Mouse (Mus musculus) limb, embryonic 10.5 days (tissue): Measurements from ENCODE around the gene Olfr1262. TPM values are rescaled to one million over a fixed set of nuclear protein-coding genes. Genes with fewer than 3 reads are reported as not detected.

ENCODE experiments used
- DNase-seq: peaks from one replicate; pipeline ENCODE4 v3.0.0-alpha.2; 2017; ENCODE audit warnings: low spot score
- H3K27ac ChIP-seq: fragments of 300-500 bp; sonication (generic); 2 replicates; pipeline ENCODE4 v1.5.1; 2016; ENCODE audit warnings: mild to moderate bottlenecking
- H3K27me3 ChIP-seq: fragments of 300-500 bp; sonication (generic); 2 replicates; pipeline ENCODE4 v1.6.1; 2016; ENCODE audit warnings: low read depth, mild to moderate bottlenecking; ENCODE audit not compliant: poor library complexity, severe bottlenecking
- H3K36me3 ChIP-seq: fragments of 300-500 bp; sonication (generic); 2 replicates; pipeline ENCODE4 v1.6.1; 2016; ENCODE audit warnings: mild to moderate bottlenecking, moderate library complexity
- H3K4me1 ChIP-seq: fragments of 300-500 bp; sonication (generic); 2 replicates; pipeline ENCODE4 v1.6.1; 2016
- H3K4me3 ChIP-seq: fragments of 300-500 bp; sonication (generic); 2 replicates; pipeline ENCODE4 v1.5.1; 2016; ENCODE audit warnings: mild to moderate bottlenecking, moderate library complexity
- H3K9me3 ChIP-seq: fragments of 300-500 bp; sonication (generic); replicated peaks from 2 replicates; pipeline ENCODE4 v1.6.1; 2016; ENCODE audit warnings: mild to moderate bottlenecking
- WGBS: fragments of 180-500 bp; shearing (Covaris S2); methylation state at CpG from one replicate; pipeline ENCODE4 v1.1.7; 2016; 5-methylcytosine and 5-hydroxymethylcytosine counted together
- polyA plus RNA-seq: library from polyadenylated mRNA; unstranded; fragments of >200 nt; fragmentation: Nextera tagmentation; extraction: Ambion mirVana; gene quantifications from 2 replicates; pipeline ENCODE4 v1.2.1, GENCODE M21; 2016

Olfr1262 gene
- polyA plus RNA-seq = not detected in 2 replicates

- Histone ChIP-seq H3K36me3 (no peaks in the 10 kb centered on the region), H3K27ac (no peak within 1 kb of the TSS), H3K27me3 (no peaks in the 10 kb centered on the region), H3K4me3 (no peak within 1 kb of the TSS), H3K4me1 (no peaks in the 10 kb centered on the region), H3K9me3 (no peaks in the 10 kb centered on the region)
- DNase-seq = no peak
Measured at GRCm38 (mm10) chr2:89999845-90000244, at the start of gene Olfr1262. TSS of gene Olfr1262 (plus strand) at chr2:90000145.

DNA sequence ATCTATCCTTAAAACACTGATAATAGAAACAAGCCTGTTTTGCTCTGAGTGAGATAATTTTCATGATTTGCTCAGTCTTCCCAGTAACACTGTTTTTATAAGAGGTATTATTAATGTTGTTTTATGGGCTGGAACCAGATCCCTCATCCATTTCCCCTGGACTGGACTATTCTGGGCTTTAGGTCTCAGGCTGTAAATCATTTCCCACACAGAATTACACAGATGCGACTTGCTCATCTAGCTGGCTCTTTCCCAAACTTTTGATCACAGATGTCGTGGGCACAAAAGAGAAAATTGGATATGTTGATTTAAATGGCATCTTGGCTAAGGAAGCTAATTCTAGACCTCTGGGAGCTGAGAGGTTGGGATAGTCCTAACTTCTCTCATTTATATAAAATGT is 25.8 kb upstream of the Olfr1262 start, which contains the start of gene Olfr1260:
Gene Olfr1260, plus strand, starts transcription at position 157 of the 400 bp plus-strand sequence.
- no peak within 1 kb of the TSS for H3K27ac ChIP-seq
- H3K27me3 ChIP-seq = no peaks in the 10 kb centered on the region
- no peak within 1 kb of the TSS for H3K4me3 ChIP-seq
- H3K4me1 ChIP-seq = no peaks in the 10 kb centered on the region
- H3K36me3 ChIP-seq = no peaks in the 10 kb centered on the region
- H3K9me3 ChIP-seq = no peaks in the 10 kb centered on the region
- 85% methylated on average over 2 of the region's 2 CpGs for WGBS
- no peak for DNase-seq

DNA sequence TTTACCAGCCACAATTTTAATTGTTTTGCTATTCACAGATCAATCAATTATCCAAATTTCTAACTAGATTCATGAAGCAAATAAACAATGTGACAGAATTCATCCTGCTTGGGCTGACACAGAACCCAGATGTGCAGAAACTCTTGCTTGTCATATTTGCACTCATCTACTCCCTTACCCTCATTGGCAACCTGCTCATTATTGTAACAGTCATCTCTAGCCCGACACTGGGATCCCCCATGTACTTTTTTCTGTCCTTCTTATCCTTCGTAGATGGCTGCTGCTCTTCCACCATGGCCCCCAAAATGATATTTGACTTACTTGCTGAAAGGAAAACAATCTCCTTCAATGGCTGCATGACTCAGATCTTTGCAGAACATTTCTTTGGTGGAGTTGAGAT is 22.2 kb upstream of the Olfr1262 start:
- Histone ChIP-seq H3K4me3 (no peak overlapping the region), H3K27me3 (no peaks in the 10 kb centered on the region), H3K27ac (no peak overlapping the region), H3K4me1 (no peaks in the 10 kb centered on the region), H3K36me3 (no peaks in the 10 kb centered on the region), H3K9me3 (no peaks in the 10 kb centered on the region)
- 89% methylated on average over 2 of the region's 2 CpGs for WGBS
- no peak for DNase-seq

- H3K4me1 ChIP-seq = no peaks in the 10 kb centered on the region
- no peak within 1 kb of the TSS for H3K27ac ChIP-seq
- H3K4me3 ChIP-seq = no peak within 1 kb of the TSS
- H3K27me3 ChIP-seq = no peaks in the 10 kb centered on the region
- H3K36me3 ChIP-seq = no peaks in the 10 kb centered on the region
- no peak for DNase-seq
- no peaks in the 10 kb centered on the region for H3K9me3 ChIP-seq
Measured at GRCm38 (mm10) chr2:89990921-89991320, 9.0 kb upstream of the Olfr1262 start, which contains the start of gene Olfr1261. TSS of gene Olfr1261 (plus strand) at chr2:89991221.

DNA sequence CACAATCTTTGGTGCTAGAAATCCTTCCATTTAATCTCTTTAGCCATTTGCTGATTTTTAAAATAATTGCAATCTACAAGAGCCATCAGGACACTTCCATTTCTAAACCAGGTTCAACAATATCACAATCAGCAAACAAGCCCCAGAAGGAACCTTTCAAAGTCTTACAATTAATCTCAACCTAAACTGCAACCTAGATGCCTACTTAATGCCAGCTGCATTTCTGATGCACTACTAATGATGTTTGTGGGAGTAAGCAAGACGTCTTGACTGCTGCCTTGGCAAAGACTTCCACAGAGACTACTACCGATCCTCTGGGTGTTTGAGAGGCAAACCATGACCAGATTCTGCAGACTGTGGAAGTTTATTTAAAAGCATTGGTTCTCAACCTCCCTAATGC is 11.9 kb downstream of the Olfr1262 start, which contains the start of gene Olfr1263:
Gene Olfr1263, plus strand, starts transcription at position 301 of the 400 bp plus-strand sequence.
- no peak within 1 kb of the TSS for H3K4me3 ChIP-seq
- H3K27me3 ChIP-seq = no peaks in the 10 kb centered on the region
- no peaks in the 10 kb centered on the region for H3K36me3 ChIP-seq
- H3K4me1 ChIP-seq = no peaks in the 10 kb centered on the region
- DNase-seq = no peak
- whole genome bisulfite sequencing = 87% methylated on average over 2 of the region's 2 CpGs
- no peaks in the 10 kb centered on the region for H3K9me3 ChIP-seq
- H3K27ac ChIP-seq = no peak within 1 kb of the TSS

DNA sequence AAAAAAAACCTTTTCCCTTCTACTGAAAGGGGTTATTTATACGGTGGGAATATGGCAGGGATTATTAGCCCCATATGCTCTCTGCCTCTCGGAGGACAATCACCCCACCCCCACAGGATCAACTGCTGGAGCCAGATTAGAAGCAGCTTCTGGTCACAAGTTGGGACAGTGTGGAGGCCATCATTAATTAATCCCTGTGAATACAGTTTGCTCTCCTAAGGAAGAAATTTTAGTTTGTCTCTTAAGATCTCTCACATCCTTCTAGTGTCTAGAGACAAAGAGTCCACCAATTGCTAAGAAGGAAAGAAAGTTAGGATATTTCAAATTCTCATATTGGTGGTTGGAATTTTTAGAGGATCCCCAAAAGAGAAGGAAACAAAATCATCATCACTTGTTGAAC is 25.5 kb downstream of the Olfr1262 start, which contains the start of gene Olfr1264:
Gene Olfr1264, minus strand, starts transcription at position 101 of the 400 bp plus-strand sequence.
- DNase-seq = no peak
- Histone ChIP-seq H3K9me3 (no peaks in the 10 kb centered on the region), H3K36me3 (no peaks in the 10 kb centered on the region), H3K4me3 (no peak within 1 kb of the TSS), H3K27me3 (no peaks in the 10 kb centered on the region), H3K4me1 (no peaks in the 10 kb centered on the region), H3K27ac (no peak within 1 kb of the TSS)
- WGBS = 51% methylated on average over 2 of the region's 2 CpGs

- no peak within 1 kb of the TSS for H3K4me3 ChIP-seq
- H3K4me1 ChIP-seq = no peaks in the 10 kb centered on the region
- DNase-seq = no peak
- no peaks in the 10 kb centered on the region for H3K9me3 ChIP-seq
- H3K27me3 ChIP-seq = no peaks in the 10 kb centered on the region
- H3K36me3 ChIP-seq = no peaks in the 10 kb centered on the region
- H3K27ac ChIP-seq = no peak within 1 kb of the TSS
Measured at GRCm38 (mm10) chr2:90035037-90035436, 35.1 kb downstream of the Olfr1262 start, which contains the start of gene Olfr1265. TSS of gene Olfr1265 (plus strand) at chr2:90035337.

Other genes starting within 250 kb of the Olfr1262 start
- not detected in 2 replicates for gene Olfr1253, start 243.1 kb upstream of the Olfr1262 start, polyA plus RNA-seq
- gene Olfr1254, start 206.5 kb upstream of the Olfr1262 start, polyA plus RNA-seq = not detected in 2 replicates
- gene Olfr1255, start 188.1 kb upstream of the Olfr1262 start, polyA plus RNA-seq = not detected in 2 replicates
- gene Olfr1256, start 158.6 kb upstream of the Olfr1262 start, polyA plus RNA-seq = not detected in 2 replicates
- gene Olfr48, start 151.9 kb upstream of the Olfr1262 start, polyA plus RNA-seq = not detected in 2 replicates
- gene Olfr1257, start 121.7 kb upstream of the Olfr1262 start, polyA plus RNA-seq = not detected in 2 replicates
- gene Olfr1258, start 72.8 kb upstream of the Olfr1262 start, polyA plus RNA-seq = not detected in 2 replicates
- gene Olfr1259, start 51.5 kb upstream of the Olfr1262 start, polyA plus RNA-seq = not detected in 2 replicates
- gene Olfr1260, start 25.8 kb upstream of the Olfr1262 start, polyA plus RNA-seq = not detected in 2 replicates
- gene Olfr1261, start 8.9 kb upstream of the Olfr1262 start, polyA plus RNA-seq = not detected in 2 replicates
- gene Olfr1263, start 12.0 kb downstream of the Olfr1262 start, polyA plus RNA-seq = not detected in 2 replicates
- not detected in 2 replicates for gene Olfr1264, start 25.4 kb downstream of the Olfr1262 start, polyA plus RNA-seq
- not detected in 2 replicates for gene Olfr1265, start 35.2 kb downstream of the Olfr1262 start, polyA plus RNA-seq
- gene Olfr140, start 63.4 kb downstream of the Olfr1262 start, polyA plus RNA-seq = not detected in 2 replicates
- not detected in 2 replicates for gene Olfr1269, start 121.3 kb downstream of the Olfr1262 start, polyA plus RNA-seq
- not detected in 2 replicates for gene Olfr32, start 142.2 kb downstream of the Olfr1262 start, polyA plus RNA-seq
- not detected in 2 replicates for gene Olfr1270, start 152.9 kb downstream of the Olfr1262 start, polyA plus RNA-seq
- 0.09 TPM in 1 of 2 replicates, not detected in the other for gene Olfr1506, start 224.3 kb downstream of the Olfr1262 start, polyA plus RNA-seq